Mouse (Mus musculus) T-helper 17 cell (primary cell): ENCODE measurements around the gene Plxnb2.

Source experiments
- in situ Hi-C, 2 experiments: fragments of 300-600 bp; cut with MboI, MseI; formaldehyde crosslinking; loops; 1 replicate in 1 of 2; 2 replicates in 1 of 2; pipeline ENCODE4 v1.15.1; 2025; ENCODE audit warnings: high pct_unique_total_duplicates in 2 of 2

Plxnb2 gene

GRCm38 (mm10) chr15:89180081-89180541 lies 477 bp downstream of the Plxnb2 start:
- in situ Hi-C loops, result no loop called here

- in situ Hi-C loops, result no loop called here
These were observed 991 bp downstream of the Plxnb2 start for GRCm38 (mm10) chr15:89179630-89179964.

DNA sequence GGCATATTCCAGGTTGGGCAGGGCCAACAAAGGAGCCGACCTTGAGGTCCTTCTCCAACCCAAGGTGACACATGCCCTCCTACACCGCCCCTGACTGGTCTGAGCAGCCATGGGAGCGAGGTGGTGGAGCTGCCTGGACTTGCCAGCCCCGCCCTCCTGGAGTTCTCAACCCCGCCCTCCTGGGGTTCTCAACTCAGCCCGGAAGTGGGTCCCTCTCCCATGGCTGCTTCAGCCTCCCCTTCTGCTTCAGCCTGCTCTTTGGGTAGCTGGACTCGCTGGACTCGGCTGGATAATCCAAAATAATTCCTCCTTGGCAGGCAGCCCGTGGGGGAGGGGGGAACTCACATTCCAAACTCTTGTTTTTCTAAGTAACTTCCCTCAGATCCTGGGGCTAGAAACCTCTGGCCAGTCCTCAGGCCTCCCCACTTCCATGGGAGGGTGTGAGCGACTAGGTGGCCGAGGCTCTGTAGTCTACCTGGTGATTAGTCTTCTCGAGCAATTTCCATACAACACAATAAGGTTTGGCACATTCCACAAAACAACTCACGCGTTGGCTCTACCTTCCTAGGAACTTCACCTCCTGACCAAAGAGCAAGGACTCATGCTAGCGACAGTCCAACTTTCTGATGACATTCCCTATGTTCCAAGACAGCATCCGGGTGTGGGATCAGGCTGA lies 1.5 kb downstream of the Plxnb2 start:
- in situ Hi-C loops, result no loop called here

GRCm38 (mm10) chr15:89178260-89178860 lies 2.2 kb downstream of the Plxnb2 start:
- in situ Hi-C loops, result no loop called here

DNA sequence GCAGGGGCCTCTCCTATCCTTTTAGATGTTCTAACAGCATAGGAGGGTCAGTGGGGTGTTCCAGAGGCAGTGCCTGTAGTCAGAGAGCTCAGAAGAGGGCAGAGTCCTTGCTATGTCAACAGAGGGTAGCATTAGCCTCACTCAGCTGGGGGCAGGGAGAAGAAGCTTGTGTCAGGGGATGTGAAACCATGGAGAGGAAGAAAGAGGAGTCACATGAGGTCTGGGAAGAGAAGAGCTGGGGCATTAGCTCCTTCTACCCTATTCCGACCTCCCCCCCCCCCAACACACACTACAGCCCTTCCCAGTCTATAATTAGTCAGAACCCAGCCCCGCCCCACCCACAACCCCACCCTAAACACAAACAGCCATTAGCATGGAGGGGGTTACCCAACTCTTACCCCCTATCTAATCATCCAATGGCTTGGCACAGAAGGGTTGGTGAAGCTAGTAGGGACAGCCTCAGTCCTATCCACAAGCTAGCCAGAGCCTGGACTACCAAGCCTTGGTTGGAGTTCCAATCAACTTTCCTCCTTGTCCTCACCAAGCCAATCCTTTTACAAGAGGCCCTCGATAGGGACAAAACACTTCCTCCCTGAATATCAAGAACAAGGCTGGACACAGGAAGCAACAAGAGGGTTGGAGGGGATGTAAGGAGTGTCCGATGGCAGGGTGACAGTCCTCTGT lies 2.9 kb downstream of the Plxnb2 start:
- in situ Hi-C loops, result no loop called here

DNA sequence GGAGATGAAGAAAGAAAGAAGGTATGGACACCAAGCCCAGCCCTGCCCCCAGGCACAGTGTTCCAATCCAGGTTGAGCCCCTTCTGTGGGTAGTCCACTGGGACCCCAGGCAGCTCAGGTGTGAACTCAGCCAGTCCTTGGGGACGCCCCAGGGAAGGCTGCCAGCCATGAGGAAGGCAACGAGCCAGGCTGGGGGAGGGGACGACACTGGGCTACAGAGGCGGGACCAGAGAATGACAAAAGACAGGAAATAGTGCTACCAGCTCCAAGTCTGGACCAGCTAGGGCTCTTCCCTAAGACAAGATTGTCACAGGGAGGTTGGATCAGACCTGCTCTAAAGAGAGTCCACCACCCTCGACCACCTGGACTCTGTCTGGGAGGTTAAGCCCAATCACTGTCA lies 3.5 kb downstream of the Plxnb2 start:
- in situ Hi-C loops, result no loop called here

- in situ Hi-C loops, result no loop called here
These were observed 5.0 kb downstream of the Plxnb2 start for GRCm38 (mm10) chr15:89175411-89176155.

- in situ Hi-C loops, result no loop called here
These were observed 5.7 kb downstream of the Plxnb2 start for GRCm38 (mm10) chr15:89174889-89175339.

GRCm38 (mm10) chr15:89173906-89174214 lies 6.7 kb downstream of the Plxnb2 start:
- in situ Hi-C loops, result no loop called here

- in situ Hi-C loops, result no loop called here
These were observed 7.3 kb downstream of the Plxnb2 start for GRCm38 (mm10) chr15:89173024-89173905.

- in situ Hi-C loops, result no loop called here
These were observed 8.2 kb downstream of the Plxnb2 start for GRCm38 (mm10) chr15:89172276-89172935.

GRCm38 (mm10) chr15:89171526-89172051 lies 9.0 kb downstream of the Plxnb2 start:
- in situ Hi-C loops, result no loop called here

DNA sequence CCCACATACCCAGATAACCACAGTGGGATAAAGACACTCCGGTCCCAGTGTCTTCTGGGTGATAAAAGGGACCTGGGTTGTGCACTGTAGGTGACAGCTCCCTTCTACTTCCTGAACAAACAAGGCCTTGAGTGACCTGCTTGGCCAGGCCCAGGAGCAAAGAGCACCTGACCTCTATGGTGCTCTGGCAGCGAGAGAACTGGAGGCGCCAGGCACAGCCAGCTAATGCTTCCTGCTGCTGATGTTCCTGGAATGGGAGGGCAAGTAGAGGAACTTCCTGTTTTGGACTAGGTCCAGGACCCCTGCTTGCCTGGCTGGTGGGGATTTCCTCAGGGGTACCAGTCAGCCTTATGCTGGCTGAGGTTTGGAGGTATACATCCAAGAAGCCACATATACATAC lies 10.5 kb downstream of the Plxnb2 start:
- in situ Hi-C loops, result no loop called here

DNA sequence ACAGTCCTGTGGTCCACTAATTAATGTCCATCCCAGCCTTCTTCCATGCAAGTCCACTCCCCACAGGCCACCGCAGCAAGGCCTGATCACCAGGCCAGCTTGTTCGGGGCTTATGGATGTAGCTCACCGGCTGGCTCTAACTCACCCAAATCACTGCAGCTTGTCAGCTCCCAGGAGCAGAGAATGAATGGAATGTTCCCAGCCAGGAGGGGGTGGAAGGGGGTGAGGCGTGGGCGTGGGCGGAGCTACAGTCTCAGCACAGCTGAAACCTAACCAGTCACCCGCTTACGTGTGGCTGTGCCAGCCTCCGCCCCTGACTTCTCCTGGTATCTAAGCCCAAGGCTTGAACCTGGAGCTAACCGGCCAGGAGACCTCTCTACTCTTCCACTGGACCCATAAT lies 11.2 kb downstream of the Plxnb2 start:
- in situ Hi-C loops, result no loop called here

DNA sequence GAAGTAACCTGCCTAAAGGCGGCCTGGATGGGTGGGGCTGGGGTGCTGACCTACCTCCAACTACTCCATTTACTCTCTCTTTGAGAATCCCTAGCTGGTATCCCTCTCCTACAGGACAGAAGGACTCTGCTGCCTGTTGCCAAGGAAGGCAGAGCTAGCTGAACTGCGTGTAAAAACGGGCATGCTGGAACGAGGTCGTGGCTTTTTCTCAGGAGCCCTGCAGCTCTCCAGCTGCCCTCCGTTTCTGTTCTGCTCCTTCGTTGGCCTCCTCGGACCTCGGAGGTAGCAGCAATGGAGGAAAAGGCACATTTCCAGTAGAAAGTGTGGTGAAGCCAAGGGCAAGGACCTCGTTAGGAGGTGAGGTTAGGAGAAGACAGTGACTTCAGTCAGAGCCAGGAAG lies 11.7 kb downstream of the Plxnb2 start:
- in situ Hi-C loops, result no loop called here

DNA sequence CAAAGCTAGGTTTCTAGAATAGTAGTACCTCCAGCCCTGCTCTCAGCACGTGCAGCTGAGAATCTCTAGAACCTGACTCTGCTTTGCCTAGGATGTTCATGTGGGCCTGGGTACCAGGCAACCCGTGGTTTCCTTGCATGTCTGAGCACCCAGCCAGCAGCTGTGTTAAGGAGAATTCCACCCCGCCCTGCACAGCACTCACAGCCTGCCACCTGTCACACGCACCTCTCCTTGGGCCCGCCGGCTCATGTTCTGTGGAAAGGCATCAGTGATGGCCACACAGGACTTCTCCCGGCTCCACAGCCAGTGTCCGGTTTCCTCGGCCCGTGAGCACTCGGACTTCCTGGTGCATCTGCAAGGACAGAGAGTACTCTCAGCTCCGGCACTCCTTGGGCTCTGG lies 15.1 kb downstream of the Plxnb2 start:
- in situ Hi-C loops, result no loop called here

DNA sequence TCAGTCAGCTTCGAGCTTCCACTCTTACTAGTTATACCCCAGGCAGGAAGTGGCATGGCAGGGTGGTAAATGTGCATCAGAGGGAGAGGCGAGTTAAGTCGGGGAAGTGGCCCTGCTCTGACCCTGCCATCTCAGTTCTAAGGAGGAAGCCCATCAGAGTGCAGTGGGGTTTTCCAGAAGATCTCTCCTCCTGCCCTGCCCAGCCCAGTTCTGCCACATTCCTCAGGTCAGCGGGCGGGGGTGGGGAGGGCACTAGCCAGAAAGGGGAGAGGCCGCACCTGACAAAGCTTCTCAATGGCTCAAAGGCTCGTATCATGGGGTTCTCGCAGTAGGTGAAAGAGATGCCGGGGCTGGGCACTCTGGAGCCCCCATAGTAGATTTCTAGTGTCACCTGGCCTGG lies 19.2 kb downstream of the Plxnb2 start:
- in situ Hi-C loops, result no loop called here

DNA sequence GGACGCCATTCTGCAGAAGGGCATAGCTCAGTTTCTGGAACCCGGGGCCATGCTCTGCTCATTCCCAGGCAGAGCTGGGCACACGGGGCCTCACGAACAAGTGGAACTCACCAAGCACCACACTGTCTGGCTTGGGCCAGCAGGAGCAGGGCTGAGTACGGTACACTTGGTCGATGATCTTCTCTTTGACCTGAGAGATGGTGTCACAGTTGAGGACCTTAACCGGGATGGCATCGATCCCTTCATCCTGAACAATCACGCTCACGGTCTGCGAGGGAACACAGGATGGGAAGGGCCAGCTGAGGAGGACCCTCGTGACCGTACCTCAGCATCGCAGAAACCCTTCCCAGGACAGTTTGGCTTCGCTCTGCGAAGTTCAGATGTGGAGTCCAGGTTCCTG lies 22.1 kb downstream of the Plxnb2 start:
- in situ Hi-C loops, result no loop called here

DNA sequence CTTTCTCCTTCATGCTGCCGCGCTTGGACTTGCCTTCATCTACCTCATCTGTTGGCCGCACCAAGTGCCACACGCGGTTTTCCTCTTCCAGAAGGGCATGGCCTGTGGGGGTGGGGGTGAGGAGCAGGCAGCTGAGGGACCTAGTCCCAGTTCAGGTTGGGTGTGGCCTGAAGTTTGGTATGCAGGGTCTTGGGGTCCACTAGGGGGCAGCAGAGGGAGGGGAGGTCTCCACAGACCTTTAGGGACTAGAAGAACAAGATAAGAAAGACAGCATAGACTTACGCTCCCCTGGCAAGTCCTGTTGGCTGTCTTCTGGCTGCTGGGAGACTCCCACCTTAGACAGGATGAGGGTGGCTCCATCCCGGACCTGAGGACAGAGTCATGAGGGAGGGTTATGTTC lies 22.6 kb downstream of the Plxnb2 start:
- in situ Hi-C loops, result no loop called here

DNA sequence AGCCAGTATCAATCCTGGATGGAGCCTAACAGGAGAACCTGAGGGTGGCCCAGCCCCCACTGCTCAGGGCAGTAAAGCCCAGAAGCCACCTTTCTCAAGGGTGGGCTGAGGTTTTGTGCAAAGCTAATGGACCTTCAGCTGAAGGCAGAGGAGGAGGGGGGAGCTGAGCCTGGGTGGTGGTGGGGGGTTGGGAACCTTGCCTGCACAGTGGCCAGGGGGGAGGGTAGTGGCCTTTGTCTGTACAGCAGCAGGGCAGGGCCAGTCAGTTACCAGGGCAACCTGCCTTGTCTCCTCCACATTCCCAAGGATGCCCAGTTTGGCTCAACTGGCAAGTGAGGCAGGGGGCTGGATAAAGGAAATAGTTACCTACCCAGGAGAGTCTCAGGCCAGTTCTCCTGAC lies 28.3 kb downstream of the Plxnb2 start:
- in situ Hi-C loops, result no loop called here

DNA sequence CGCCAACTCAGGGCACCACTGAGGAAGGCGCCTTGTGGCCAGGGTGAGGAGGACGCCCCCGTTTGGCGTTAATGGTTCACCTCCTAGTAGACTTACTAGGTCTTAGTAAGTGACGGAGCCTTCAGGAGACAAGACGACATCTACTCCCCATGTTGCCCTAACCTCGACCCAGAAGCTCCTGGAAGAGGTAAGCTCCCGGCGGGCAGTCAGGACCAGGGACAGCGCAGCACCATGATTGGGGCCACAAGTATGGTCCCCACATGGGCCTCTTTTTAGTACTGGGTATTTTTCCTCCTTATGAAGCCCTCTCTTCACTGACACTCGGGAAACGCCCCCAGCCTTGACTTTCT lies 30.6 kb downstream of the Plxnb2 start:
- in situ Hi-C loops, result no loop called here
